Mouse (Mus musculus) myocyte (in vitro differentiated cells): ENCODE data around the gene Tmem120b.

ENCODE experiments used
- CEBPB ChIP-seq: IDR thresholded peaks from 2 replicates; pipeline ENCODE4 v1.6.1; 2011; ENCODE audit warnings: mild to moderate bottlenecking, moderate library complexity; ENCODE audit not compliant: poor library complexity, insufficient read depth, severe bottlenecking
- E2F4 ChIP-seq: IDR thresholded peaks from one replicate; pipeline ENCODE4 v1.6.1; 2011; ENCODE audit warnings: mild to moderate bottlenecking, control low read depth, moderate library complexity; ENCODE audit not compliant: insufficient read depth
- MAX ChIP-seq: IDR thresholded peaks from one replicate; pipeline ENCODE4 v1.6.1; 2011; ENCODE audit warnings: low read depth, mild to moderate bottlenecking, control low read depth
- MYOD1 ChIP-seq, 3 experiments: IDR thresholded peaks; one replicate each; pipeline ENCODE4 v1.6.1; 2011; ENCODE audit warnings: control low read depth in 2 of 3, low read depth in 2 of 3, mild to moderate bottlenecking in 2 of 3, moderate library complexity in 1 of 3; ENCODE audit not compliant: insufficient read length in 2 of 3, control insufficient read depth in 1 of 3
- MYOG ChIP-seq, 3 experiments: IDR thresholded peaks; one replicate each; pipeline ENCODE4 v1.6.1; 2011; ENCODE audit warnings: control low read depth in 2 of 3, low read depth in 2 of 3, mild to moderate bottlenecking in 2 of 3; ENCODE audit not compliant: insufficient read length in 2 of 3, control insufficient read depth in 1 of 3, insufficient read depth in 1 of 3
- POLR2A ChIP-seq: IDR thresholded peaks from one replicate; pipeline ENCODE4 v1.6.1; 2011; ENCODE audit warnings: low read depth, mild to moderate bottlenecking, control low read depth, moderate library complexity; ENCODE audit not compliant: insufficient read length
- SRF ChIP-seq: IDR thresholded peaks from one replicate; pipeline ENCODE4 v1.6.1; 2011; ENCODE audit warnings: low read depth; ENCODE audit not compliant: control insufficient read depth, insufficient read length
- TCF12 ChIP-seq: IDR thresholded peaks from one replicate; pipeline ENCODE4 v1.6.1; 2011; ENCODE audit warnings: mild to moderate bottlenecking, control low read depth; ENCODE audit not compliant: poor library complexity, insufficient read depth, severe bottlenecking
- TCF3 ChIP-seq: IDR thresholded peaks from one replicate; pipeline ENCODE4 v1.6.1; 2011; ENCODE audit warnings: low read depth, control low read depth; ENCODE audit not compliant: insufficient read length
- USF1 ChIP-seq: IDR thresholded peaks from one replicate; pipeline ENCODE4 v1.6.1; 2011; ENCODE audit warnings: low read depth, mild to moderate bottlenecking, control low read depth, moderate library complexity

DNA sequence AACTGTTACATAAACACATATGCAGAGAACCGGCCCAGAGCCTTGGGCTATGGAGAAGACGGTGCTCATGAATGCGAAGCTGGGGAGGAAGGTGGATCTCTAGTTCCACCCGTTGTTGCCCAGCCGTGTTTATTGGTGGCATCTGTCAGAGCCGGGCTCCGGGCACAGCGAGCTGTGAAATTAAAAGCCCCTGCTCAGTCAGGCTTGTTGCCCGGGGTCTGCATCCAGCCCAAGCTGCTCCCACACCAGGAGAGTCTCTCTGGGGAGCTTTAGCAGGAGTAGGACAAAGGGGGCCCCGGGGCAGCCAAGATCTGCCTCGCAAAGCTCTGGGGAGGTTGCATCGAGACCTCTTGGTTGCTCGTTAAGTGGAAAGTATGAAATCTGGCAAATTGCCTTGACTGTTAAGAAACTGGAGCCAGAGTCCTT, 42.1 kb downstream of the Tmem120b start:
- no peak for TF ChIP-seq POLR2A
- no peak for TF ChIP-seq MYOD1 (IDR thresholded peaks at IDR 0.05; ENCODE audit: control insufficient read depth in 1 of 3, insufficient read length in 2 of 3, low read depth in 2 of 3)
- TF ChIP-seq USF1: no peak
- TF ChIP-seq TCF12: no peak
- no peak for TF ChIP-seq MYOG (IDR thresholded peaks at IDR 0.05; ENCODE audit: control insufficient read depth in 1 of 3, insufficient read depth in 1 of 3, insufficient read length in 2 of 3, low read depth in 2 of 3)
- no peak for TF ChIP-seq SRF
- no peak for TF ChIP-seq TCF3
- TF ChIP-seq CEBPB: no peak
- no peak for TF ChIP-seq E2F4
- TF ChIP-seq MAX: no peak
